Mouse (Mus musculus) C2C12 (cell line): ENCODE data around the gene Klf12.

Source experiments
- CTCF ChIP-seq: IDR thresholded peaks from one replicate; pipeline ENCODE4 v1.5.1; 2011; ENCODE audit not compliant: control insufficient read depth, insufficient read depth, insufficient read length
- FOSL1 ChIP-seq: IDR thresholded peaks from one replicate; pipeline ENCODE4 v1.8.0; 2011; ENCODE audit warnings: mild to moderate bottlenecking, low read length; ENCODE audit not compliant: poor library complexity, insufficient read depth, severe bottlenecking
- MAX ChIP-seq: IDR thresholded peaks from one replicate; pipeline ENCODE4 v1.6.1; 2011; ENCODE audit warnings: mild to moderate bottlenecking, control low read depth
- MYOG ChIP-seq: IDR thresholded peaks from one replicate; pipeline ENCODE4 v1.6.1; 2011; ENCODE audit not compliant: control insufficient read depth, insufficient read length; ENCODE audit errors: extremely low read depth
- USF1 ChIP-seq: IDR thresholded peaks from one replicate; pipeline ENCODE4 v1.6.1; 2011; ENCODE audit warnings: low read depth, mild to moderate bottlenecking, control low read depth, moderate library complexity

GRCm38 (mm10) chr14:100316780-100317179, 32.3 kb upstream of the Klf12 start:
- TF ChIP-seq CTCF: no peak
- TF ChIP-seq FOSL1: no peak
- TF ChIP-seq USF1: no peak
- no peak for TF ChIP-seq MAX
- no peak for TF ChIP-seq MYOG
